Mouse (Mus musculus): ENCODE measurements around the gene Myo1e.

The Myo1e gene

GRCm38 (mm10) chr9:70356254-70356653 lies 149.1 kb downstream of the Myo1e start:
- DNase-seq (ENCODE audit: low spot score in 2 of 2), result no peak

DNA sequence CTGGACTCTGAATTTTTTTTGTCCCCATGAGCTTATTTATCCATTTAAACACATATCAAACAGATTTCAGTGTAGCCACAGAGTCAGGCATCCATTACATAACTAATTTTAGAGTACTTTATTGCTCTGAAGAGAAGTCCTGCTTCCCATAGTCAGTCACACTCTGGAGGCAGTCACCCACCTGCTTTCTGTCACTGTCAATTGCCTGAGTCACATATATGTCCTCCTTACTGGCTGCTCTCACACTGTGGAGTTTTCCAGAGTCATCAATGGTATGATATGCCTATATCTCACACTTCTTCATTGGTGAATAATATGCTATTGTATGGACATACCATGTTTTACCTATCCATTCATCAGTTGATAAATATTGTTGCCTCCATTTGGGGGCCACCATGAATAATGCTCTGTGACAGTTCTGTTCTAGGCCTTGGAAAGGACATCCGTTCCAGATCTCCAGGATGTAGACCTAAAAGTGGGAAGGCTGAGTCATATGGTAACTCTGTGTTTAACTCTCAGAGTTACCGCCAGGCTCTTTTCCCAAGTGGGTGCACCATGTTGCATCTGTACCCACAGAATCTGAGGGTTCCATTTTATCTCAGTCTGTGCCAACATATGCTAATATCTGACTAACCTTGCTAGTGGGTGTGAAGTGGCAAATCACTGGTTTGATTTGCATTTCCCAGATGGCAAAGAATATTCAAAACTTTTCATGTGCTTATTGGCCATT lies 152.4 kb downstream of the Myo1e start:
- DNase-seq (ENCODE audit: low spot score in 2 of 2), result no peak

- no peak for DNase-seq (ENCODE audit: low spot score in 2 of 2)
Measured at GRCm38 (mm10) chr9:70364741-70365140, 157.6 kb downstream of the Myo1e start.

GRCm38 (mm10) chr9:70365915-70366314 lies 158.8 kb downstream of the Myo1e start:
- no peak for DNase-seq (ENCODE audit: low spot score in 2 of 2)

DNA sequence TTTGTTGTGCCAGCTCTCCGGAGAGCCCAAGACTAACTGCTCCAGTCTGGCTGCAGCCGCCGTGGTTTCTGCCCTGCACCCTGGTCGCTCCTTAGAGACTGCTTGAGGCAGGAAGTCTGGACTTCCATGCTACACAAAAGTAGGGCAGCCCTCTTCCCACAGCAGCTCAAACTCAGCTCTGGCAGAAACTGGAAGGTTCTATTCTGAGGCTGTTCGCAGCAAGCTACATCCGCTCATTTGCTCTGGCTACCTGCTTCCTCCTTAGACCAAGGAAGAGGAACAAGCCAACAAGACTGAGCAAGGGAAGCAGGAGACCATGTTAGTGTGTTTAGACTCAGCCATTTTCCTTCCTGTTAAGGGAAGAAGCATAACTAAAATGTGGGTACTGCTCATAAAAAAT lies 159.7 kb downstream of the Myo1e start:
- DNase-seq (ENCODE audit: low spot score in 2 of 2), result peak; percentile 14 to 17

DNA sequence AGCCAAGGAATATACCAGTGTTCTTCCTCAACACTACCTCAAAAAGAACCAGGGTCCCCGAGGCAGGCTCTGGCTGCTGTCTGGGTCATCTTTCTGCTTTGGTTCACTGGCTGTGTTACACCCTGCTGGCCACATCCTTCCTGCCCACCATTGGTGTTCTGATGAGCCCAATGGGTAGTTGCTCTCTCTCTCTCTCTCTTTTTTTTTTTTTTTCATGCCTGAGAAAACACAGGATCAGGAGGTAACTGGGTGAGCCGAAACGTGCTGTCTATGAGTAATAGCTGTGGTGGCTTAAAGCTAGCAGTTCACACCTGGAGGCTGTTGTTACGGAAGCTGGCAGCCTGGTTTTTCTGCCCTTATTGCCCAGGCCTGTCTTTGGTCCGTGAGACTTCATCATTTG lies 164.5 kb downstream of the Myo1e start:
- DNase-seq (ENCODE audit: low spot score in 2 of 2), result no peak

GRCm38 (mm10) chr9:70379502-70380467 lies 172.6 kb downstream of the Myo1e start:
- no peak for DNase-seq (ENCODE audit: low spot score in 2 of 2)

DNA sequence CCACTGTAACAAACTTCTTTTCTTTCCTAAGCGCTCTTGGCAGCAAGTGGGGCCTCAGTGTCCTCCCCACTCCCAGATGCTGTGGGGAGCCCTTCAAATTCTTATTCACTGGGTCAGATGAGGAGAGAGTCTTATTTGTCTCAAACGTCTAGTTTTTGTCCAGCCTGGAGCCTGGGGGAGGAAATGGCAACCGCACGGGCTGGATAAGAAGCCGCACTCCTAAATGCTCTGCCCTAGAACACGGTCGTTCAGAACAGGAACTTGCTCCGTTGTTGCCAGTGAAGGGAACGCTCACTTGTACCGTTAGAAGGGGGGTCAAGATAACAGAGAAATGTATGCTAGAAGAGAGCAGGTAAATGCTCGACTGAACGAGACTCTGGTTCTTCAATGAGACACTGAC lies 174.9 kb downstream of the Myo1e start:
- no peak for DNase-seq (ENCODE audit: low spot score in 2 of 2)

DNA sequence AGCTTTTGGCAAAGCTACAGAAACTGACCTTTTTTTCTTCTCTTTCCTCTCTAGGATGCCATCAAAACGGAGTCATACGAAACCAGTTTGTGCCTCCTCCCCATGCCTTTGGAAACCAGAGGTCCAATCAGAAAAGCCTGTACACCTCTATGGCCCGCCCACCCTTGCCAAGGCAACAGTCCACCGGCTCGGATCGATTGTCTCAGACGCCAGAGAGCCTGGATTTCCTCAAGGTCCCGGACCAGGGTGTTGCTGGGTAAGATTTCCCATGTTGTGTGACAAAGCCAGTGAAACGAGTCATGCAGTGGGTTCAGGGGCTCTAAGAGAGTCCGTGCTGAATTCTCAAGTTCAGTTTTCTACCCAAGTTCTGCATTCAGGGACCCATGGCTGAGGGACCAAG lies 176.6 kb downstream of the Myo1e start:
- DNase-seq (ENCODE audit: low spot score in 2 of 2), result no peak

DNA sequence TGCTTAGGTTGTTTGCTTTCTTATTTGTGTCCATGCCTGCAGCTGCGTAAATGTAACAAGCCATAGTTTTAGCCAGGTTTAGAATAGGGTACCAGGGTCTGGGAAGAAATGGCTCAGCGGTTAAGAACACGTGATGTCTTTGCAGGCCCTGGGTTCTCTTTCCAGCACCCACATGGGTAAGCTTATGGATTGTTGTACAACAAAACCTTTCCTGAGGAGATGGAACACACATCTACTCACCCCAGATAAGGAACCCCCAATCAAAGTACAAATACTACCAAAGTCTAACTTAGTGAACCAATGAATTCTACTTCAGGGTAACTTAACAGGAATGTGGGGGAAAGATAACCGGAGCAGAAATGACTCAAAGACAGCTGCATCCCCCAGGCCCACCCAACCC lies 177.3 kb downstream of the Myo1e start:
- no peak for DNase-seq (ENCODE audit: low spot score in 2 of 2)

- no peak for DNase-seq (ENCODE audit: low spot score in 2 of 2)
Measured at GRCm38 (mm10) chr9:70384958-70385728, 178.0 kb downstream of the Myo1e start.

DNA sequence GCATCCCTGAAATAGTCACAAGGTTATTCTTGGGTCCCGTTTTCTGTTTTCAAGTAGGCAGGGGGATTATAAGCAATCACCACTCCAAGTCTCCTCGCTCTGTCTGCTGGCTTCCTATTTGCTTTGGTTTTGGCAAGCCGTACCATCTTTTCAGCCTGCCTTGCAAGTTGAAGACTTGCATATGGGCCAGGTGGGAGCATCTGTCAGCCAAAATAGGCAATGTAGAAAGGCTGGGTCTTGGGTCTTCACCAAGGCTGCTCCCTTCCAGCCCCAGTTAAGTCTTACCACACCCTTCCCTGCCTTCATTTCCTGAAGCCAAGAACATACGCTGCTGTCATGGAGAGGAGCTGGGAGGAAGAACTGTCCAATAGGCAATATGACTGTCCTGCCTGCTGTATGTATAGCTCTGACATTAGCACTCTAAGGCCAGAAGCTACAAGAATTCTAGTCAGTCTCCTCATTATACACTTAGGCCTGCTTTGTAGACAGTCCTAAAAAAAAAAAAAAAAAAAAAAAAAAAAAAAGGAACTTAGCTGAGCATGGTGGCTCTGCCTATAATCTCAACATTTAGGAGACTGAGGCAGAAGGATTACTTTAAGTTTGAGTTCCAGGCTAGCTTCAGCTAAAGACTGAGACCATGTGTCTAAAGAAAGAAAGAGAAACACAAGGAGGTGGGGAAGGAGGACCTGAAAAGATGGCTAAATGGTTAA lies 180.4 kb downstream of the Myo1e start:
- no peak for DNase-seq (ENCODE audit: low spot score in 2 of 2)

- no peak for DNase-seq (ENCODE audit: low spot score in 2 of 2)
Measured at GRCm38 (mm10) chr9:70389548-70389947, 182.4 kb downstream of the Myo1e start.

DNA sequence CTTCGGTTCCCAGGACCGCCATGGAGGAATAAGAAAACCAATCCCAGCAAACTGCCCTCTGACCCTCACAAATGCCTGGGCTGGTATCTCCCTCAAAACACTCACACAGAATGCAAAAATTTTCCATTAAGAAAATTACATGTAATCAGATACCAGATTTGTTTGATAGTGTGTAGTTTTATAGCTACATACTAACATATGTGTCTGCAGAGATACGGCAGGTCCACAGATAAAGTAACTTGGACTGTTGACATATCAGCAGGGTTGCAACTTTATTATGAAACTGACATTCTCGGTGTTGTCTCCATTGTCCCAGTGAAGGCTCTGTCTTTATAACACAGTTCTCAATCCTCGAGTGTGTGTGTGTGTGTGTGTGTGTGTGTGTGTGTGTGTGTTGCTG lies 183.9 kb downstream of the Myo1e start:
- DNase-seq (ENCODE audit: low spot score in 2 of 2), result no peak

DNA sequence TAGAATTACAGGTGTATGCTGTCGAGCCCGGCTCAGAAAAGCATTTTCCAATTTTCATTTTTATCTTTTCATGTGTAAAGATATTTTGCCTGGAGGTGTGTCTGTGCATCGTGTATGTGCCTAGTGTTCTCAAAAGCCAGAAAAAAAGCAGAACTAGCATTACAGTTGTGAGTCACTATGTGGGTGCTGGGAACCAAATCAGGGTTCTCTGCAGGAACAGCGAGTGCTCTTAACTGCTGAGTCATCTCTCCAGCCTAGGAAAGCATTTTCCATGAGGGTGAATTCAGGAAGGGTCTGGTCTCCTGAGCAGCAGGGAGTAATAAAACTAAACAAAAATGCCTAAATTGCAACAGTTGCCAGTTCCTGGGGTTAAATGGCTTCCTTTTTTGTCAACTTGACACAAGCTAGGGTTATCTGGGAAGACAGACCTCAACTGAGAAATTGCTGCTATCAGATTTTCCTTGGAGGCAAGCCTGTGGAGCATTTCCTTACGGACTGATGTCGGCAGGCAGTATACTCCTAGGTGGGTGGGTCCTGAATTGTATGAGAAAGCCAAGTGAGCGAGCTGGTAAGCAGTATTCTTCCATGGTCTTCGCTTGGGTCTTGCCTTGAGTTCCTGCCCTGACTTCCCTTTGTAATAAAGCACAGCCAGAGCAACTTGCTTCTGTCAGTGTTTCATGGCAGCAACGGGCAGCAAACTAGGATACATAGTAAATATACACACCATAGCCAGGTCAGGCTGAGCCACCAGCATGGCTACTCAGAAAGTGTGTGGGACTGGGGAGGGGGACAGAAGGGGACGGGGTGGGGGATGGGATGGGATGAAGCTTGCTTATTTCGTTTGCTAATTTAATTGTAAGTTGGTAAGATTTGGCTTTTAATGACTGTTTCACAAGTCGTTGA lies 184.8 kb downstream of the Myo1e start:
- DNase-seq (ENCODE audit: low spot score in 2 of 2), result no peak

GRCm38 (mm10) chr9:70392563-70392907 lies 185.4 kb downstream of the Myo1e start:
- DNase-seq (ENCODE audit: low spot score in 2 of 2), result peak; percentile 13 to 34

GRCm38 (mm10) chr9:70395617-70396016 lies 188.5 kb downstream of the Myo1e start:
- DNase-seq (ENCODE audit: low spot score in 2 of 2), result no peak

- DNase-seq (ENCODE audit: low spot score in 2 of 2), result no peak
Measured at GRCm38 (mm10) chr9:70396083-70396482, 188.9 kb downstream of the Myo1e start.

DNA sequence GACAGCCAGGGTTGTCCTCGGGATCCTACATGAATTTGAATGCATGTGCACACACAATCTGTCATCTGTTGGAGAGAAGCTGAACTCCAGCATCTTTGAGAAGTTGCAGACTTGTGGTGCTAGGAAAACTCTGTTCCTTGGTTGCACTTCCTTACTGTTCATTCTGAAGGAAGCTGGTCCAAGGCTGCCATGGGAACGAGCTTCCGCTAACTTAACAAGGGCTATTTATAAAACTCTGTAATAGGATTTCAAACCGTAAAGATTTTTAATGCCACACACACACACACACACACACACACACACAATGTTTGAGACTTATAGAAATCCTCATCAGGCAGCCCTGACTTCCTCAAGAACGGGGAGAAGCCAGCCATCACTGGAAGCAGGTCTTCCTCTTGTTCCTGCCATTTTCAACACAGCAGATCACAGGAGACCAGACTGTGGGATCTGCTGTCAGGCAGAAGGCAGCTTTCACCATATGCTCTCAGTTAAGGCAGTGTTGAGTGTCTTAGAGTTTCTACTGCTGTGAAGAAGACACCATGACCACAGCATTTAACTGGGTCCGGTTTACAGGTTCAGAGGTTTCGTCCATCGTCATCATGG lies 194.9 kb downstream of the Myo1e start:
- DNase-seq (ENCODE audit: low spot score in 2 of 2), result no peak

GRCm38 (mm10) chr9:70406596-70406995 lies 199.4 kb downstream of the Myo1e start:
- DNase-seq (ENCODE audit: low spot score in 2 of 2), result no peak
